Mouse (Mus musculus): ENCODE results near the gene Galm.

Galm gene

DNA sequence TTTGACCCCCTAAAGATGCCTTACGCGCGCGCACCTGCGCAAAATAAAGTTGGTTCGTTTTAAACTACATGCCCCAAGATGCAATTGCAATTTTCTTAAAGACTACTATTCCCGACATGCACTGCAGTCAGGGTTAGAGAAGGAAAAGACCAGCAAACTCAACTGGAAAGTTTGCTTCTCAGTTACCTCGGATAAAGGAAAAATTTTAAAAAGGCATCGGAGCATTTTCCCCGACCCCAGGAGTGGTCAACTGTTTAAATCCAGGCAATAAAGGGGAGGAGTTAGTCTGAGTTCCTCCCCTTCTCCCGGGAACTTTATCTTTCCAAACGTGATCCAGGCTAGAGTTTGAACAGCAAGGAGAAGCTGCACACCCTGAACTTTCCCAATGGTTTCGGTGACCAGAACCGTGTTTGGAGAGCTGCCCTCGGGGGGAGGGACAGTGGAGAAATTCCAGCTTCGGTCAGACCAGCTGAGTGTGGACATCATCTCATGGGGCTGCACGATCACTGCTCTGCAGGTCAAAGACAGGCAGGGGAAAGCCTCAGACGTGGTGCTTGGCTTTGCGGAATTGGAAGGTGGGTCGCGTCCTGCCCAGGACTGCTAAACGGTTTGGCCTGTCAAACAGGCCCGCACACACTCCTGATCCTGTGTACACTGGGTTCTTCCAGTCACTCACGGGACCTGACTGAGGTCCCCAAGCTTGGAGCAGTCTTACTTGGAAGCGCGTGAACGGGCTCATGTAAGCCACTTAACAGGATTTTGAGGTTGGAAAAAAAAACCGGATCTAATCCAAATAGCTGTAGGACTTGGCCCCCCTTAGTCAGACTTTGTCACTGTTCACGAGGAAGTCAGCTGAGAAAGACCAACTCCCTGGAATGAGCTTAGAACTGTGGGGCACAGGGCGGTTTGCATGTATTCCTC lies at the start of gene Galm:
Gene Galm, plus strand, starts transcription at position 141 of the 921 bp plus-strand sequence.
- in situ Hi-C loops (cut with MboI, MseI): no loop called here

- in situ Hi-C loops (cut with MboI, MseI): no loop called here
These were observed 48.5 kb upstream of the Galm start for GRCm38 (mm10) chr17:80078726-80079125.

- in situ Hi-C loops (cut with MboI, MseI): no loop called here
These were observed 44.0 kb upstream of the Galm start for GRCm38 (mm10) chr17:80083223-80083622.

DNA sequence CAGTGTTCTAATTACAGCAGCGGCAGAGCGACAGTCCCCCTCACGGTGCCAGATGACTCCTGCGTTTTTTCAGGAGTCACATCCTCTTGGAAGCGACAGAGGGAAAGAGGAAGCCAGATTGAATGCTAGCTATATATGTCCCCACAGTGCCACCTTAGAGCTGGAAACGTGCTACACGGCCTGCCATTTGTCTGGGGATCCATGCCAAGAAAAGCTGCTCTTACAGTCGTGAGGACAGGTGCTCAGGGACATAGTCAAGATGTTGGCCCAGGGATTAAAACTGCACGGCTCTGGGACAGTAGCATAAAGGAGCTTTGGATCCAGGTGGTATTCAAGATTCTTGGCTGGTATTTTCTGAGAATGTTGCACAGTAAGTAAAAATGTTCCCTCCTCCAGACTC lies 42.8 kb upstream of the Galm start:
- in situ Hi-C loops (cut with MboI, MseI): no loop called here

DNA sequence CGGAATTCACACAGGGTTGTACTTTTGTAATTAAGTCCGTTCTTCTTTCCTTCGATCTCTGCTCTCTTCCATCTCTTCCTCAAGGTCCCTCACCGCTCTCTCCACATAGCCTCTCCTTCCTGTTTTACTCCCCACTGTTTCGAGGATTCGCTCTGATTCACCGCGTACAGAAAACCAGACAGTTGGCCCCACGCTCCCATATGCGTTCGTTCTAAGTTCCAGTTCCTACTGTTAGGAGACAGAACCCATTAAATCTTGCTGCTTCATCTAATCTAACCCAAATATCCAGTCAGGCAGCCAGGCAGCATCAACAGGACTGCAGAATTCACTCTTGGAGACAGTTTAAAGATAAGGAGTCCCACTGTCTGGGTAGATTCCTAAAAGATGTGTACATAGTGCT lies 40.7 kb upstream of the Galm start:
- in situ Hi-C loops (cut with MboI, MseI): no loop called here

DNA sequence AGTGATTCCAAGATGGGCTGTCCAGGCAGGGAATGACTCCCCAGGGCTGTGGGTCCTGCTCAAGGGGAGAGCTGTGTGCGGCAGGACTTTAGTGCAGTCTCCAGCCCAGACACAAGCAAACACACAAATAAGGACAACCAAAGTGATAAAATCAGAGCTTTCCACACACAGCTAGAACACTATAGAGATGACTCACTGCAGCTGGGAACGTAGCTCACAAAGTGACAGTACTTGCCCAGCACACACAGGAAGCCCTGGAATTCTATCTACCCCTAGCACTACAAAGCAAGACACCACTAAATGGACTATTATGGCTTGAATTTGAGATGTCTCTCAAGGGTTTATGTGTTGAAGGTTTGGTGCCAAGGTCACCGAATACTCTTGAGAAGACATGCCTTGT lies 39.1 kb upstream of the Galm start:
- in situ Hi-C loops (cut with MboI, MseI): no loop called here

- in situ Hi-C loops (cut with MboI, MseI): loop anchor here (10.0 kb wide), 1 partner anchor 1256 kb away; the partner anchor contains the start of genes Gpatch11 and Heatr5b
These were observed 36.7 kb upstream of the Galm start for GRCm38 (mm10) chr17:80090551-80090950.

DNA sequence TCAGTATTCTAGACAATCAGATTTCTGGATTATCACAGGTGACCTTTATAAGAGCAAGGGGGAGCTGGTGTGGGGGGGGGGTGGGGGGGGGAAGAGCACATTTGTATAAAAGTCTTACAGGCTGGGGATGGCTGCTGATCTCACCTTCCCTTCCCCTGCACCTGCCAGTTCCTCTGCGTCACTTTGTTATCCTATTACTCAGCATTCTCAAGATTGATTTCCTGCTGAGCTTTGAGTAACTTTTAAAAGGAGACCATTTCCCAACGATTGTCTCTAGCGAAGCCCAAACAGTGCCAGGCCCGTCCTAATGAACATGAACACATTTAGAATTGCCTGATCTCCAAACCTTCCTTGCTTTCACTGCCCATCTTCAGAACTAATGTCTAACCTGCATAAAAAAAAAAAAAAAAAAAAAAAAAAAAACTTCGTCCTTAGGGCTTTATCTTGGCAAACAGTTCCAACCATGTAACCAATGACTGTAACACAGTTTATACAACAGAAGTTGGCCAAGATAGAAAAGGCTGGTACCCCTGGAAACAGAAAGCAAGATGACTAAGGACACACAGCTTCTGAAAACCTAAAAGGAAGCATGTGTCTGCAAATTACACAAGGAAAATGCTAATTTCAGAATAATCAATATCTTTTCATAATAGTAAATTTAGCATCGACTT lies 35.3 kb upstream of the Galm start:
- in situ Hi-C loops (cut with MboI, MseI): loop anchor here (10.0 kb wide), 1 partner anchor 1257 kb away; the partner anchor contains the start of genes Gpatch11 and Heatr5b

- in situ Hi-C loops (cut with MboI, MseI): loop anchor here (10.0 kb wide), 1 partner anchor 1261 kb away; the partner anchor contains the start of genes Gpatch11 and Heatr5b
These were observed 31.9 kb upstream of the Galm start for GRCm38 (mm10) chr17:80095254-80095899.

GRCm38 (mm10) chr17:80096043-80096719 lies 31.1 kb upstream of the Galm start:
- in situ Hi-C loops (cut with MboI, MseI): loop anchor here (10.0 kb wide), 1 partner anchor 1261 kb away; the partner anchor contains the start of genes Gpatch11 and Heatr5b

DNA sequence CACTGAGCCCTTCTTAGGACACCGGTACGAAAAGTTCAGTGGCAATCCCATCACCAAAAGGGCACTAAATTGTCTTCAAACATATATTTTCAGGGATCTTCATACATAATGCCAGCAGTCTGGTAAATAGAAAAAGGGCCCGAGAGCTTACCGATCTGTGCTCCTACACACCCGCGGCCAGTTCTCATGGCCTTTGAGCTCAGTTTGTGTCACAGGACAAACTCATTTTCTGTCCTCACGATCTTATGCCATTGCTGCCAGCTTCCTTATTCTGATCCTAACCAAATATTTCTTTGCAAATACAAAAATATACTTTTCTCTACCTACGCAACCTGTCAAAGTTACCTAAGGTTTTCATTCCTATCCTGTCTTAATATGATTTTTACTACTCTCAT lies 30.6 kb upstream of the Galm start:
- in situ Hi-C loops (cut with MboI, MseI): loop anchor here (10.0 kb wide), 1 partner anchor 1262 kb away; the partner anchor contains the start of genes Gpatch11 and Heatr5b

DNA sequence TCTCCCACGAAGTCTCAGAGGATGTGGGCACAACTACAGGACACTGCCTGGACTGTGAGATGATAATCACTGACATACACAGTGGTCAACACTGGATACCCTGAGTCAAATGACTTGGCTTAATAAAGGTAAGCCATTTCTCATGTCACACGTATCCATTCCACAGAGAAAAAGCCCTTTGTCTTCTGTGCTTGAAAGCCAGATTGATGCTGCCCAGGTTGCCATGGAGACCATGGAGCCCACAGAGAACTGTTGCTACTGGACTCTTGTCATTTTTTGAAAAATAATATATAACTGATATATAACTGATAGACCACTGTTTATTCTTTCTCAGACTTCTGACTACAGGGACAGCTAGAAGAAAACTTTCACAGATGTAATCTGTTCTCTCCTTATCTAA lies 30.1 kb upstream of the Galm start:
- in situ Hi-C loops (cut with MboI, MseI): loop anchor here (10.0 kb wide), 1 partner anchor 1262 kb away; the partner anchor contains the start of genes Gpatch11 and Heatr5b

DNA sequence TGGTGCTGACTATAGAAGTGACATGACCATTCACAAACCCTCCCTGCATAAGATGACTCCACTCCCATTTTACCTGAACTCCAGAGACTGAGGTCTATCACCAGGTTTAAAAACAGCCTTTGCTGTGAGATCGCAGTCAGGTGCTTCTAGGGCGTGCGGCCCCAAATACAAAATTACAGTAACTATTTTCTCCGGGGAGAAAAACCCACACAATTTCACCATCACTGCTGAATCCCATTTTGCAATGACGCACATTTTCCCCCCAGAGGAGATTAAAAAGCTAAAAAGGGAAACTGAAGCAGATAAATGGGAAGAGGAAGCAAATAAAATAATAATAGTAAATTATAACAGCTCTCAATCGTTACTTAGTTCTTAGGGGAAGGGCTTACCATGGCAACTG lies 27.4 kb upstream of the Galm start:
- in situ Hi-C loops (cut with MboI, MseI): loop anchor here (10.0 kb wide), 1 partner anchor 1265 kb away; the partner anchor contains the start of genes Gpatch11 and Heatr5b

DNA sequence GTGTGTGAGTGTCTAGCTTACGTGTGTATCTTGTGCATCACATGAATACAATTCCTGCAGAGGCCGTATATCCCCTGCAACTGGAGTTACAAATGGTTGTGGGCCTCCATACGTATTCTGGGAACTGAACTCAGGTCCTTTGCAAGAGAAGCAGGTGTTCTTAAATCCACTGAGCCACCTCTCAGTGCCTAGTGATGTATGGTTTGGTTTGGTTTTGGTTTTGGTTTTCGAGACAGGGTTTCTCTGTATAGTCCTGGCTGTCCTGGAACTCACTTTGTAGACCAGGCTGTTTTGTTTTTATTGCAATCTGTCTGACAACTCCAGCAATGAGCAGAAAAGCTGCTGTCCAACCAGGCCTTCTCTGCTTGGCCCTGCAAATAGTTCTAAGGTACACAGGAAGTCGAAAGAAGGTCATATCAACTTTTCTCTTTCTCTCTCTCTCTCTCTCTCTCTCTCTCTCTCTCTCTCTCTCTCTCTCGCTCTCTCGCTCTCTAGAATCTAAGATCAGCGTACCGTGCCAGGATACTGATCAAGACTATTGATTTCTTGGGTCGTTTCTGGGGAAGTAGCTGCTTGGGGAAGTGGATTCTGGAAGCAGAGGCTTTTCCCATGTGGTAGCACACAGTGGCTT lies 21.8 kb upstream of the Galm start:
- in situ Hi-C loops (cut with MboI, MseI): no loop called here

GRCm38 (mm10) chr17:80112665-80113305 lies 14.5 kb upstream of the Galm start:
- in situ Hi-C loops (cut with MboI, MseI): loop anchor here (10.0 kb wide), 1 partner anchor 62 kb away; no protein-coding TSS in a partner anchor

DNA sequence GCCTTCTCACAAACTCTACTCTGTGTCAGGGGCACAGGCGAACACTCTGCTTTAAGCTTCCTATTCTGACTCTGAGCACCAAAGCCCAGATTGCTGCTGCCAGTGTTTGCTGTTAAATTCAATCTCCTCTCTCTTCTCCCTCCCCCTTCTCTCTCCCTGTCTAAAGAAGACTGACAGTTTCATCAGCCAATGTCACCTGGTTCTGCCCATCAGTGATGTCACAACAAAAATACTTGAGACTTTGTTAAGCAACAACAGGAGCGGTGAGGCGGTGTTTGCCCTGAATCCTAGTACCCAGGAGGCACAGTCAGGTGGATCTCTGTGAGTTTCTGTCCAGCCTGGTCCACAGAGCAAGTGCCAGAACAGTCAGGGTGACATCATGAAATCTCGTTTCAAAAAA lies 13.8 kb upstream of the Galm start:
- in situ Hi-C loops (cut with MboI, MseI): loop anchor here (10.0 kb wide), 1 partner anchor 61 kb away; no protein-coding TSS in a partner anchor

DNA sequence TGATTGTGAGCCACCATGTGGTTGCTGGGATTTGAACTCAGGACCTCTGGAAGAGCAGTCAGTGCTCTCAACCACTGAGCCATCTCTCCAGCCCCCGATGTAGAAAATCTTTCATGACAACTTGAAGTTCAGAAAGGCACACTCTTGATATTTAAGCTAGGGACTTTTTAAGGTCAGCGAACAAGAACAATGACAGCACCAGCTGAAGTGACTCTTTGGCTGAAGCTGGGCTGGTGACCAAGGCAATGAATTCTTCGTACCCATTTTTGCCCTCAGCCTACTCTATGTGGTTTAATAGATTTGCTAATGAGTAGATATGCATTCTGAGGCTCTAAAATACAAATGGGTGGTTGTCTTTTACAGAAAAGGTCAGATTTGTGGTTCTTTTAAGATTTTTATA lies 6.9 kb upstream of the Galm start:
- in situ Hi-C loops (cut with MboI, MseI): no loop called here

DNA sequence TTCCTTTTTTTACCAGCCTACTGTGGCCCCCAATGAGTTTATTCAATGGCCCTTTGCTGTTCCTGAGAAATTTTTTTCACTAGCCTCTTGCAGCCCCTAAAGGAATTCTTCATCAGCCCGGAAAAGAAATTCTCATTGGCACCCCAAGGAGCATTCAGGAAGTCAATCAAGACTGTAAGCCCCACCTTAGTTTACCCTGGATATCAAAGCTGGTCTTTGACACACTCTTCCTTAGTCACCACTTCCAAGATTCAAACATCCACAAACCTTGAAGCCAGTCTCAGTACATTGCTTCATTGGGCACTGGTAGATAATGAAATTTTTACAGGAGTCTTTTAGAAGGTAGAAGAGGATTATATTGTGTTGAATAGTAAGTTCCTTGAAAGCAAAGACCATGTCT lies 5.4 kb upstream of the Galm start:
- in situ Hi-C loops (cut with MboI, MseI): no loop called here

DNA sequence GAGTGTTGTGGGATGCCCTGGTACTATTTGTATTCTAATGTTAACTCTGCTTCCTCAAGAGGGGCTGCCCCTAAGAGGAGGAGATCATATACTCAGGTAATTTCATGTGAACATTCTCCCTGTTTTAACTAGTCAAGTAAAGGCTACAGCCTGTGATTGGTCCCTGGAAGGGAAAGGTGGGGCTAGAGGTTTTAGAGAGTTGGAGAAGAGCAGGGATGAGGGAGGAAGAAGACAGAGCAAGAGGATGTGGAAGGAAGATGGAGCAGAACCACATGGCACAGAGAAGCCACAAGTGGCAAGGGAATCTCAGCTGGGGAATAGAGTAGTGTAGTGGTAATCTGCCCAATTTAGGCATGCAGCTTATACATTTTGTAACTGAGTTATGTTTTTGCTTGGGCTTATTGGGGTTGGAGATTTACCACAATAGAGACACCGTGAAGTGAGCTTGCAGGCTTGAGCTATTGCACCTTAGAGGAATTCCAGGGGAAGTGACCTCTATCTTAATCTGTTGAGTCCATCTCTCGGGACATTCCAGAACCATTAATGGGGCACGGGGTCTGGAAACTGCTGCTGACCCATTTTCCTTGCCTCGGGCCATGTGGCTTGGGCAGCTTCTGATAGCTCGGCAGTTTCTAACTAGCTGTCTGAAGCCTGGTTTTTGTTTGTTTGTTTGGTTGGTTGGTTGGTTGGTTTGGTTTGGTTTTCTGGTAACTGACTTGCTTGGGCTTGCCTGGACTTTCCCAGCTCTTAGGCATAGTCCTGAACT lies 2.1 kb upstream of the Galm start:
- in situ Hi-C loops (cut with MboI, MseI): no loop called here

Measured in regulatory T cell (primary cell).